ENCODE assay signal across 8 mouse cellular contexts in the genomic region with DNA sequence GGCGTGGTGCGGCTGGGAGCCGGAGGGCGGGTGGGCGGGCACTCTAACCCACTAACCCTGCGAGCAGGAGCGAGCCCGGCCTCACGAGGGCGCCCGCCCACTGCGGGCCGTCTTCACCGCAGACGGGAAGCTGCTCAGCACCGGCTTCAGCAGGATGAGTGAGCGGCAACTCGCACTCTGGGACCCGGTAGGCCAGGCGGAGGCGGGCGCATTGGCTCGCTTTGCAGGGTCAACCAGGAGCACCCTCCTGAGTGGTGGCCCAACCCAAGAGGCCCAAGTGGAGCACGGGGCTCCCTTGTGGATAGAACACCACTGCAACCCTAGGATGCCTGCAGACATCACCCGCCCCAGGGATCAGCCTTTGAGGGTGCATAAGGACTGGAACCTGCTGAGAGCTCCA. TPM values are rescaled to one million over a fixed set of nuclear protein-coding genes. Genes with fewer than 3 reads are reported as not detected.
DNase-seq lines count a peak whose midpoint lies in the region; ATAC-seq and TF ChIP-seq lines count a peak whose summit lies in the region.

No protein-coding gene starts in this region.

- peak overlapping the region; percentile 26 for H3K4me2 ChIP-seq in embryonic facial prominence, embryonic 14.5 days (ENCODE audit: low read depth, low read length)
- H3K4me2 ChIP-seq in lung, postnatal 0 days (replicated peaks; ENCODE audit: low read depth, low read length): peak overlapping the region; percentile 22; the same call in 1 of the 2 replicates

- H3K9ac ChIP-seq in embryonic facial prominence, embryonic 14.5 days (ENCODE audit: low read depth, low read length): no peak overlapping the region
- no peak overlapping the region for H3K9ac ChIP-seq in lung, postnatal 0 days (replicated peaks; ENCODE audit: low read depth)

- peaks cover 82% of the 10 kb centered on the region for H3K4me1 ChIP-seq in E14TG2a.4 (replicated peaks; ENCODE audit: low read depth, low read length)
- H3K4me1 ChIP-seq in embryonic facial prominence, embryonic 14.5 days (ENCODE audit: control insufficient read depth, insufficient read depth, low read length): 0 out of 2 replicates have a peak, but pooled peaks cover 3% of the 10 kb centered on the region
- H3K4me1 ChIP-seq in lung, postnatal 0 days (ENCODE audit: insufficient read depth, low read depth, low read length): peaks cover 2% of the 10 kb centered on the region; the same call in 1 of the 2 replicates

- no peaks in the 10 kb centered on the region for H3K36me3 ChIP-seq in E14TG2a.4 (ENCODE audit: insufficient read depth, low read length)
- H3K36me3 ChIP-seq in embryonic facial prominence, embryonic 14.5 days (ENCODE audit: control insufficient read depth, insufficient read depth, low read length): peaks cover 15% of the 10 kb centered on the region
- no peaks in the 10 kb centered on the region for H3K36me3 ChIP-seq in lung, postnatal 0 days (ENCODE audit: insufficient read depth, low read length)

- no peak for TF ChIP-seq CTCF in E14TG2a.4 (conservative IDR thresholded peaks at IDR 0.05; ENCODE audit: low read length)
- peak; percentile 90 for TF ChIP-seq CTCF in layer of hippocampus, adult 2 months (conservative IDR thresholded peaks at IDR 0.05)
- peak; percentile 71 for TF ChIP-seq CTCF in lung, postnatal 0 days (IDR thresholded peaks at IDR 0.05)

- 5% methylated on average over 16 of the region's 25 CpGs for WGBS in embryonic facial prominence, embryonic 14.5 days
- 6% methylated on average over 24 of the region's 25 CpGs for WGBS in lung, postnatal 0 days

- intact Hi-C loops in heart, postnatal 14 days (cut with DNase I): loop anchor here (1.0 to 5.0 kb wide), 3 partner anchors 150 to 365 kb away; no protein-coding TSS in a partner anchor

- H3K27ac ChIP-seq in embryonic facial prominence, embryonic 14.5 days (replicated peaks; ENCODE audit: low read depth, low read length): no peak overlapping the region
- H3K27ac ChIP-seq in layer of hippocampus, adult 2 months: no peak overlapping the region
- no peak overlapping the region for H3K27ac ChIP-seq in lung, postnatal 0 days (ENCODE audit: low read length)

- no peaks in the 10 kb centered on the region for H3K9me3 ChIP-seq in E14TG2a.4 (ENCODE audit: low read length)
- H3K9me3 ChIP-seq in embryonic facial prominence, embryonic 14.5 days (ENCODE audit: control insufficient read depth, low read length): no peaks in the 10 kb centered on the region
- no peaks in the 10 kb centered on the region for H3K9me3 ChIP-seq in lung, postnatal 0 days (ENCODE audit: low read length)

- peaks cover 99% of the 10 kb centered on the region for H3K27me3 ChIP-seq in E14TG2a.4 (ENCODE audit: insufficient read depth, low read length)
- peaks cover 44% of the 10 kb centered on the region for H3K27me3 ChIP-seq in embryonic facial prominence, embryonic 14.5 days (replicated peaks; ENCODE audit: control insufficient read depth, insufficient read depth, low read length)
- peaks cover 22% of the 10 kb centered on the region; the same call in 1 of the 2 replicates for H3K27me3 ChIP-seq in lung, postnatal 0 days (replicated peaks; ENCODE audit: insufficient read depth, low read length)

- peak; percentile 87 for DNase-seq in T-cell, adult 2 months (ENCODE audit: low spot score)
- peak; percentile 53 for DNase-seq in embryonic facial prominence, embryonic 14.5 days (ENCODE audit: low spot score)
- peak; percentile 85 to 87 for DNase-seq in heart, postnatal 14 days
- peak in 1 of 2 experiments; percentile 75 for DNase-seq in layer of hippocampus, adult 2 months (ENCODE audit: low spot score in 2 of 2)
- peak; percentile 70 for DNase-seq in lung, postnatal 0 days (ENCODE audit: low spot score)
- DNase-seq in spleen, adult 12 weeks (ENCODE audit: low spot score): peak; percentile 69

- TF ChIP-seq EP300 in lung, postnatal 0 days (IDR thresholded peaks at IDR 0.05): no peak

- ATAC-seq in embryonic facial prominence, embryonic 14.5 days (ENCODE audit: low read depth): peak; percentile 64
- peak; percentile 62 for ATAC-seq in lung, postnatal 0 days
- no peak for ATAC-seq in erythroid progenitor cell, adult 5-6 weeks (replicated peaks; ENCODE audit: low FRiP score, poor library complexity, severe bottlenecking)

- H3K4me3 ChIP-seq in E14TG2a.4 (replicated peaks; ENCODE audit: low read length): peak overlapping the region; percentile 68
- H3K4me3 ChIP-seq in embryonic facial prominence, embryonic 14.5 days (ENCODE audit: low read depth, low read length): no peak overlapping the region
- H3K4me3 ChIP-seq in layer of hippocampus, adult 2 months: no peak overlapping the region
- no peak overlapping the region for H3K4me3 ChIP-seq in lung, postnatal 0 days (ENCODE audit: low read depth, low read length)

RNA-seq across cellular contexts. Expression of gene Coro6, which starts 4.9 kb away (rescaled TPM):
- 4.4 and 7.2 TPM in 2 replicates for polyA plus RNA-seq in embryonic facial prominence, embryonic 14.5 days (2014; fragmentation: Nextera tagmentation; extraction: Ambion mirVana)
- 100 to 1,000 TPM; 188 to 189 TPM for total RNA-seq in heart, postnatal 14 days (2021)
- 10 to 100 TPM; 12.7 to 14.1 TPM for total RNA-seq in layer of hippocampus, adult 2 months (2021)
- polyA plus RNA-seq in lung, postnatal 0 days (2015; fragmentation: Nextera tagmentation; extraction: Ambion mirVana): 0.26 and 0.45 TPM in 2 replicates
- total RNA-seq in erythroid progenitor cell, adult 5-6 weeks (2015; ENCODE audit: low replicate concordance): not detected in 2 replicates
- not detected in 2 replicates for total RNA-seq in erythroid progenitor cell, adult 5-6 weeks (2017; ENCODE audit: low replicate concordance)

RNA-seq across cellular contexts. Expression of gene Ankrd13b, which starts 22.3 kb away (rescaled TPM):
- 11.4 and 11.6 TPM in 2 replicates for polyA plus RNA-seq in embryonic facial prominence, embryonic 14.5 days (2014; fragmentation: Nextera tagmentation; extraction: Ambion mirVana)
- total RNA-seq in heart, postnatal 14 days (2021): 10 to 100 TPM; 10.6 to 10.9 TPM
- total RNA-seq in layer of hippocampus, adult 2 months (2021): 10 to 100 TPM; 80.1 to 81.7 TPM
- polyA plus RNA-seq in lung, postnatal 0 days (2015; fragmentation: Nextera tagmentation; extraction: Ambion mirVana): 1.9 and 2.2 TPM in 2 replicates
- total RNA-seq in erythroid progenitor cell, adult 5-6 weeks (2015; ENCODE audit: low replicate concordance): 3.2 and 3.8 TPM in 2 replicates
- 0.64 TPM in 1 of 2 replicates, not detected in the other for total RNA-seq in erythroid progenitor cell, adult 5-6 weeks (2017; ENCODE audit: low replicate concordance)

RNA-seq across cellular contexts. Expression of gene Git1, which starts 26.2 kb away (rescaled TPM):
- polyA plus RNA-seq in embryonic facial prominence, embryonic 14.5 days (2014; fragmentation: Nextera tagmentation; extraction: Ambion mirVana): 15.1 and 16.7 TPM in 2 replicates
- 10 to 100 TPM; 49.1 to 50.0 TPM for total RNA-seq in heart, postnatal 14 days (2021)
- 100 to 1,000 TPM; 295 to 316 TPM for total RNA-seq in layer of hippocampus, adult 2 months (2021)
- 12.3 and 12.6 TPM in 2 replicates for polyA plus RNA-seq in lung, postnatal 0 days (2015; fragmentation: Nextera tagmentation; extraction: Ambion mirVana)
- total RNA-seq in erythroid progenitor cell, adult 5-6 weeks (2015; ENCODE audit: low replicate concordance): 9.2 and 15.5 TPM in 2 replicates
- 6.8 and 11.6 TPM in 2 replicates for total RNA-seq in erythroid progenitor cell, adult 5-6 weeks (2017; ENCODE audit: low replicate concordance)

RNA-seq across cellular contexts. Expression of gene Abhd15, which starts 47.8 kb away (rescaled TPM):
- 2.3 and 3.3 TPM in 2 replicates for polyA plus RNA-seq in embryonic facial prominence, embryonic 14.5 days (2014; fragmentation: Nextera tagmentation; extraction: Ambion mirVana)
- total RNA-seq in heart, postnatal 14 days (2021): 1 to 10 TPM; 2.0 to 2.7 TPM
- 1 to 10 TPM; 1.4 to 1.7 TPM for total RNA-seq in layer of hippocampus, adult 2 months (2021)
- polyA plus RNA-seq in lung, postnatal 0 days (2015; fragmentation: Nextera tagmentation; extraction: Ambion mirVana): 4.1 and 4.3 TPM in 2 replicates
- not detected in 2 replicates for total RNA-seq in erythroid progenitor cell, adult 5-6 weeks (2015; ENCODE audit: low replicate concordance)
- total RNA-seq in erythroid progenitor cell, adult 5-6 weeks (2017; ENCODE audit: low replicate concordance): 0.68 and 0.90 TPM in 2 replicates

RNA-seq across cellular contexts. Expression of gene Trp53i13, which starts 48.6 kb away (rescaled TPM):
- 51.2 and 52.3 TPM in 2 replicates for polyA plus RNA-seq in embryonic facial prominence, embryonic 14.5 days (2014; fragmentation: Nextera tagmentation; extraction: Ambion mirVana)
- total RNA-seq in heart, postnatal 14 days (2021): 10 to 100 TPM in 1 of 2 experiments, 1 to 10 TPM in 1; 9.1 to 10.3 TPM
- total RNA-seq in layer of hippocampus, adult 2 months (2021): 1 to 10 TPM; 5.7 to 7.4 TPM
- 27.4 and 32.9 TPM in 2 replicates for polyA plus RNA-seq in lung, postnatal 0 days (2015; fragmentation: Nextera tagmentation; extraction: Ambion mirVana)
- 0.84 TPM in 1 of 2 replicates, not detected in the other for total RNA-seq in erythroid progenitor cell, adult 5-6 weeks (2015; ENCODE audit: low replicate concordance)
- 2.0 and 6.7 TPM in 2 replicates for total RNA-seq in erythroid progenitor cell, adult 5-6 weeks (2017; ENCODE audit: low replicate concordance)

Comparison
In these comparisons a context has a peak if more than half of its experiments do, and no peak if none do; other contexts are left out.
1. RNA of gene Coro6, which starts 4.9 kb away (total RNA-seq): 188 to 189 TPM in heart, postnatal 14 days and 12.7 to 14.1 TPM in layer of hippocampus, adult 2 months; not detected in erythroid progenitor cell, adult 5-6 weeks; every median in the first group is over 10 times any median in the second.
2. RNA of gene Ankrd13b, which starts 22.3 kb away (total RNA-seq): 80.1 to 81.7 TPM in layer of hippocampus, adult 2 months; 10.6 to 10.9 TPM in heart, postnatal 14 days and 0.64 to 3.8 TPM in erythroid progenitor cell, adult 5-6 weeks; every median in the first group is over 4 times any median in the second.
3. RNA of gene Git1, which starts 26.2 kb away (total RNA-seq): 295 to 316 TPM in layer of hippocampus, adult 2 months; 49.1 to 50.0 TPM in heart, postnatal 14 days and 6.8 to 15.5 TPM in erythroid progenitor cell, adult 5-6 weeks; every median in the first group is over 4 times any median in the second.